Mouse (Mus musculus): Measurements from ENCODE around the gene Dnlz. TPM values are rescaled to one million over a fixed set of nuclear protein-coding genes. Genes with fewer than 3 reads are reported as not detected.

The Dnlz gene
- 10.1 TPM for total RNA-seq (2023)

DNA sequence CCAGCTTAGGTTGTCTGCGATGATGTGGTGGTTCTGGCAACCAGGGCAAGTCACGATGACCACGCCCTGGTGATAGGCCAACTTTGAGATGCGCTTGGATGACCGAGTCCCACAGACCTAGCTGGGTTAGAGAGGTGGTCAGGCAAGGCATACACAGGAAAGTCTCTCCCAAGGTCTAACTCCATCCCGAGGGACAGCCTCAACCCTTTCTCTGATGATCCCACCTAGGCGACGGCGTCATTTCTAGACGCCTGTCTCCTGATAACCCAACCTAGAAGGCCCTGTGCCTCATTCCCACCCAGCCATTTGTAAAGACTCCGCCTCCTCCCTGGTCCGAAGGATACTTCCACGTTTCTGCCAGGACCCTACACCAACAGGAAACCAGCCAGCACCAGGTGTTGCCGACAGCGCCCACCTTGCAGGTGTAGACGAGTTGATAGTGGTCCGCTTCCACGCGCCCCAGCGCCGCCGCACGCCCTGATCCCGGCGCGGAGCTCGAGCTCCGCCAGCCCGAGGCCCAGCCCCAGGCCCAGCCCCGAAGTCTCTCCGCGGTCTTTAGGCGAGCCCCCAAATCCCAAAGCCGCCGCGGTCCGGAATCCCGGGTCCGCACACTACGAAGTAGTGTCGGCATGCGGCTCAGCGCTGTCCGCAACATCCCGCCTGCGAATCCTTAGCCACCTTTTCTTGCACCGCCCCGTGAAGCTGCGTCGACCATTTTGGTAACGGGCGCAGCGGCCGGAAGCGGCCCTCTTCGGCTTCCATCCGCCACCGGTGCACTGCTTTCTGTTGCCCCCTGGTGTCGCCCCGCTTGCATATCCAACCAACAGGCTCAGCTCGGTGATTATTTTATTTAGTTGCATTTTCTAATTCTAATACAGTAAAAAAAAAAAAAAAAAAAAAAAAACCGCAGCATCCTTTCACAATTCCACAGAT is at the start of gene Dnlz:
Gene Dnlz (minus strand): TSS at position 753 of the 933 bp plus-strand sequence.

DNA sequence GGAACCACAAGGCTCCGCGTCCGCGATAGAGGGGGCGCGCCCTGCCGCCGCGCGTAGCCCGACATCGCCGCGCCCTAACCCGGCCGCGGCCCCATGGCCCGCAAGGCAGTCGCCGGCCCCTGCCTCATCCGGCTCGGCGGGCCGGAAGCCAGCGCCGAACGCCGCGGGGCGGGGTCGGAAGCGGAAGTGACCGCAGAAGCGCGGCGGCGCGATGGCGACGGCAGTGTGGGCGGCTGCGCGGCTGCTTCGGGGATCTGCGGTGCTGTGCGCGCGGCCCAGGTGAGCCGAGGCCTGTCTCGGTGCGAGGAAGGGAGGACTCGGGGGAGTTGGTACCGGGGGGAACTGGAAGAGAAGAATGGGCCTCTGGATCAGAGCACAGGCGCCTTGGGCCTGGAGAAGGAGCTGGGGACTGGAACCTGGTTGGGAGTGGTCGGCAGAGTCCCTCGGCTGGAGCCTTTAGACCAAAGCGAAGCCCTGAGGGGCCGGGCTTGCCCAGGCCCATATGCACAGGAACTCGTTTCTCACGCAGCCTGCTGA is 37.3 kb upstream of the Dnlz start, which contains the start of the genes Entr1 and Pmpca:
Gene Entr1 (minus strand): TSS at position 163 of the 537 bp plus-strand sequence.
Gene Pmpca (plus strand): TSS at position 186 of the 537 bp plus-strand sequence.

DNA sequence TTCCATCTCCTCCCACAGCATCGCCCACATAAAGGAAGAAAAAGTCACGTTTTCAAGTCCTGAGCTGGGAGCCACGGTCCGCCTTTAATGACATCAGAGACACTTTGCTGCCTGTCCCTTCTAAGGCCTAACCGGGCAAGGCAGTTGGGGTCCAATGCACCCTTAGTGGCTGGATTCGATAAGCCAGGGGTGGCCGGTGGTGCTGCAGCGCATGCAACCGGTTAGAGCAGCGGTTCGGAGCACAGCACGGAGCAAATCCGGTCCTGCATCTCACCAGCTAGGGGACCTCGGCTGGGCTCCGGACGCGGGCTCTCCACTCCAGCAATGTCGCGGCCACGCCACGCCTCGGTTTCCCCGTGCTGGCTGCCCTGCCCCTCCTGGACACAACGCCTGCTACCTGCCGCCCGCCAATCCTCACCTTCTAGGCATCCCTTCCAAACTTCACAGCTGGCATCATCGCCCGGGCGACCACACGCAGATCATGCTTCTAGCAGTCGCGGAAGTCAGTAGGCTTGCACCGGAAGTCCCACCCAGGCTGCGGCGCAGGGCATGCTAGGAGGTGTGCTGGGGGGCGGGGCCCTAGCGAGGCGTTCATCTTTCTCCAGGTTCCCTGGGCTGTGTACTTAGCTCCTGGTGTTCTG is 28.3 kb upstream of the Dnlz start, which contains the start of gene Snapc4:
Gene Snapc4 (minus strand): TSS at position 523 of the 641 bp plus-strand sequence.

DNA sequence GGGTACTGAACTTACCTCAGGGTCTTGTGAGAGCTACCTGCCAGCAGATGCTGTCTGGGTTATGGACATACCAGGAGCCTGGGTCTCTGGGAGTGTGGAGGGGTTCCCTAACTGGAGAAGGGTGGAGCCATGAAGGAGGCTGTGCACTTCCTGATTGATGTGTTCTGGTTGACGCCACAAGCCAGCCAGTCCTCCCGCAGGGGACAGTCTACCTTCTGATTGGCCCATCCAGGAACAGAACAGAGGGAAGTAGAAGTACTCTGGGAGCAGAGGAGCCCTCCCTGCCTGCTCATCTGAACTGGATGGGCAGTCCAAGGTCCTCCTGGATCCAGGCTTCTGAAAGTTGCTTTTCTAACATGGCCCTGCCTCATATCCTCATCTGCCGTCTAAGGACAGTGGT is 8.9 kb upstream of the Dnlz start, which contains the start of gene Card9:
Gene Card9 (minus strand): TSS at position 147 of the 400 bp plus-strand sequence.

DNA sequence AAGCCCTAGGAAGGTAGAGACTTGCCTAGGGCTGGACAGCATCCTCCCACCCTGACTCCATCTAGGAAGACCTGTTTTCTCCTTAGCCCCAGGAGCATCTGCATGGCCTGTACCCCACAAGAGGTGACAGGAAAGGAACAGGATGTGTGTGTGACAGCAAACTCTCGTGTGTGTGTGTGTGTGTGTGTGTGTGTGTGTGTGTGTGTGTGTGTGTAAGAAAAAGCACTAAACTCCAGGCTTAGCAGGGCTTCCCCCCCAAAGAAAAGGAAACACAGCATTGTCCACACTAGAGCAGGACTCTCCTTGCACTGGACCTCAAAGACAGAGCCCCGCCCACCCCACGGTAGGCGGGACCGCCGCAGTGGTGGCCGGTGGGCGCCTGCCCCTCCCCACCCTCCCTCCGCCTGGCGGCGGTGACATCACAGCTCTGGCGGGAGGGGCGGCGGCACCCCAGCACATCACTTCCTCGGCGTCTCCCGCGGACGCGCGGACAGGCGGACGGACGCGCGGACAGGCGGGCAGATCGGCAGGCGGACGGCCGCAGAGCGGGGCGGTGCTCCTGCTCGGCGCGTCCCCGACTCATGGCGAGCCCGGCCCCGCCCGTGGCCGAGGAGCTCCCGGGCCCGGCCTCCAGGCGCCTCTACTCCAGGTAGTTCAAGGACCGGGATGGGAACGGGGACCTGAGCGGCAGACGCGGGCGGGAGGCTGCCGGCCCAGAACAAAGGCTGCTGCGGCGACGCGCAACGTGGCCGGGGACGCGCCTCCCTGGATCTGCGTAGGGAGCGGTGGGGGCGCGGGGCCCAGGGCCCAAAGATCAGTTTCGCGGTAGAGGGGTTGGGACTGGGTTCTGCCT is 36.6 kb downstream of the Dnlz start, which contains the start of gene Gpsm1:
Gene Gpsm1 (plus strand): TSS at position 444 of the 853 bp plus-strand sequence.

Other genes with a start within 250 kb of the Dnlz start
- gene Nacc2, start 228.9 kb downstream of the Dnlz start, total RNA-seq (2023) = 8.1 TPM
- not detected for gene Lhx3, start 143.8 kb downstream of the Dnlz start, total RNA-seq (2023)
- gene Qsox2, start 114.6 kb downstream of the Dnlz start, total RNA-seq (2023) = 7.1 TPM
- gene Ccdc187, start 57.6 kb downstream of the Dnlz start, total RNA-seq (2023) = 0.06 TPM
- 29.5 TPM for gene Gpsm1, start 36.6 kb downstream of the Dnlz start, total RNA-seq (2023)
- 9.0 TPM for gene Card9, start 8.8 kb upstream of the Dnlz start, total RNA-seq (2023)
- gene Snapc4, start 28.5 kb upstream of the Dnlz start, total RNA-seq (2023) = 112 TPM
- gene Entr1, start 37.2 kb upstream of the Dnlz start, total RNA-seq (2023) = 138 TPM
- gene Pmpca, start 37.2 kb upstream of the Dnlz start, total RNA-seq (2023) = 80.1 TPM
- gene Inpp5e, start 57.1 kb upstream of the Dnlz start, total RNA-seq (2023) = 32.6 TPM
- gene Sec16a, start 93.1 kb upstream of the Dnlz start, total RNA-seq (2023) = 82.1 TPM
- 130 TPM for gene Notch1, start 164.6 kb upstream of the Dnlz start, total RNA-seq (2023)
- gene Egfl7, start 227.9 kb upstream of the Dnlz start, total RNA-seq (2023) = 5.3 TPM
- gene Gm20532, start 234.5 kb upstream of the Dnlz start, total RNA-seq (2023) = not detected